Mouse (Mus musculus) heart, embryonic 15.5 days (tissue): ENCODE results near the gene 1110051M20Rik. TPM values are rescaled to one million over a fixed set of nuclear protein-coding genes. Genes with fewer than 3 reads are reported as not detected.

Experiments used
- ATAC-seq: fragments of 200-750 bp; cut with Nextera tagmentation; replicated peaks from 2 replicates; pipeline ENCODE4 v1.8.0; 2017; ENCODE audit warnings: low read depth, moderate TSS enrichment; ENCODE audit not compliant: insufficient number of reproducible peaks, insufficient read depth, low FRiP score
- H3K27ac ChIP-seq: fragments of 300-500 bp; sonication (generic); 2 replicates; pipeline ENCODE4 v1.5.1; 2015; ENCODE audit warnings: mild to moderate bottlenecking, inconsistent platforms
- H3K27me3 ChIP-seq: fragments of 300-500 bp; sonication (generic); 2 replicates; pipeline ENCODE4 v1.6.1; 2015; ENCODE audit warnings: inconsistent platforms
- H3K36me3 ChIP-seq: fragments of 300-500 bp; sonication (generic); 2 replicates; pipeline ENCODE4 v1.6.1; 2015; ENCODE audit warnings: mild to moderate bottlenecking, inconsistent platforms
- H3K4me1 ChIP-seq: fragments of 300-500 bp; sonication (generic); replicated peaks from 2 replicates; pipeline ENCODE4 v1.6.1; 2015; ENCODE audit warnings: inconsistent platforms
- H3K4me2 ChIP-seq: fragments of 300-500 bp; sonication (generic); 2 replicates; pipeline ENCODE4 v1.6.1; 2015; ENCODE audit warnings: inconsistent platforms, mild to moderate bottlenecking, moderate library complexity
- H3K4me3 ChIP-seq: fragments of 300-500 bp; sonication (generic); 2 replicates; pipeline ENCODE4 v1.5.1; 2015; ENCODE audit warnings: mild to moderate bottlenecking, inconsistent platforms
- H3K9ac ChIP-seq: fragments of 300-500 bp; sonication (generic); 2 replicates; pipeline ENCODE4 v1.6.1; 2015; ENCODE audit warnings: mild to moderate bottlenecking, inconsistent platforms
- H3K9me3 ChIP-seq: fragments of 300-500 bp; sonication (generic); replicated peaks from 2 replicates; pipeline ENCODE4 v1.6.1; 2016; ENCODE audit warnings: inconsistent platforms
- WGBS: fragments of 180-500 bp; shearing (Covaris S2); methylation state at CpG from one replicate; pipeline ENCODE4 v1.1.7; 2015; ENCODE audit warnings: mixed read lengths; 5-methylcytosine and 5-hydroxymethylcytosine counted together
- polyA plus RNA-seq: library from polyadenylated mRNA; unstranded; fragments of >200 nt; fragmentation: Nextera tagmentation; extraction: Ambion mirVana; gene quantifications from 2 replicates; pipeline ENCODE4 v1.2.1, GENCODE M21; 2015

Gene 1110051M20Rik
- polyA plus RNA-seq, 1 experiment from 2014 or later: 34.8 TPM

GRCm38 (mm10) chr2:91269687-91270133 lies 174.8 kb downstream of the 1110051M20Rik start:
- H3K27ac ChIP-seq: no peak overlapping the region
- H3K9me3 ChIP-seq: no peaks in the 10 kb centered on the region
- no peak overlapping the region for H3K9ac ChIP-seq
- 94% methylated on average over 8 of the region's 8 CpGs for WGBS
- no peaks in the 10 kb centered on the region for H3K27me3 ChIP-seq
- no peak for ATAC-seq
- H3K4me1 ChIP-seq: peaks cover 8% of the 10 kb centered on the region
- H3K36me3 ChIP-seq: peaks cover 79% of the 10 kb centered on the region
- H3K4me3 ChIP-seq: no peak overlapping the region
- no peak overlapping the region for H3K4me2 ChIP-seq

- no peak overlapping the region for H3K9ac ChIP-seq
- H3K4me3 ChIP-seq: no peak overlapping the region
- no peaks in the 10 kb centered on the region for H3K27me3 ChIP-seq
- no peak for ATAC-seq
- H3K9me3 ChIP-seq: no peaks in the 10 kb centered on the region
- H3K4me1 ChIP-seq: peaks cover 17% of the 10 kb centered on the region
- H3K36me3 ChIP-seq: peaks cover 72% of the 10 kb centered on the region
- H3K27ac ChIP-seq: no peak overlapping the region
- no peak overlapping the region for H3K4me2 ChIP-seq
- WGBS: 78% methylated on average over 2 of the region's 2 CpGs
These were observed 175.8 kb downstream of the 1110051M20Rik start for GRCm38 (mm10) chr2:91268706-91269105.

- no peaks in the 10 kb centered on the region for H3K27me3 ChIP-seq
- no peak overlapping the region for H3K9ac ChIP-seq
- peaks cover 71% of the 10 kb centered on the region for H3K36me3 ChIP-seq
- 94% methylated on average over 3 of the region's 3 CpGs for WGBS
- H3K27ac ChIP-seq: no peak overlapping the region
- no peak overlapping the region for H3K4me2 ChIP-seq
- no peaks in the 10 kb centered on the region for H3K9me3 ChIP-seq
- no peak for ATAC-seq
- no peak overlapping the region for H3K4me3 ChIP-seq
- H3K4me1 ChIP-seq: peaks cover 17% of the 10 kb centered on the region
These were observed 176.5 kb downstream of the 1110051M20Rik start for GRCm38 (mm10) chr2:91268042-91268441.

- WGBS: 1% methylated on average over 72 of the region's 72 CpGs
- peak; percentile 98 for ATAC-seq
- Histone ChIP-seq H3K9me3 (no peaks in the 10 kb centered on the region), H3K4me3 (peak within 1 kb of the TSS; percentile 87), H3K27ac (peak within 1 kb of the TSS; percentile 94), H3K27me3 (no peaks in the 10 kb centered on the region), H3K4me2 (peak within 1 kb of the TSS; percentile 77), H3K36me3 (peaks cover 66% of the 10 kb centered on the region), H3K9ac (peak within 1 kb of the TSS; percentile 90), H3K4me1 (peaks cover 22% of the 10 kb centered on the region)
These were observed 179.5 kb downstream of the 1110051M20Rik start, which contains the start of gene Arfgap2 for GRCm38 (mm10) chr2:91264711-91265681. Gene Arfgap2 (plus strand): TSS chr2:91264974.

- Histone ChIP-seq H3K27ac (peak overlapping the region; percentile 94), H3K36me3 (peaks cover 56% of the 10 kb centered on the region), H3K27me3 (no peaks in the 10 kb centered on the region), H3K4me2 (peak overlapping the region; percentile 70), H3K9ac (peak overlapping the region; percentile 65), H3K4me1 (peaks cover 31% of the 10 kb centered on the region), H3K9me3 (no peaks in the 10 kb centered on the region), H3K4me3 (peak overlapping the region; percentile 87)
- no peak for ATAC-seq
- 85% methylated on average over 17 of the region's 17 CpGs for WGBS
These were observed 180.5 kb downstream of the 1110051M20Rik start for GRCm38 (mm10) chr2:91263692-91264660.

- H3K4me2 ChIP-seq: peak overlapping the region; percentile 37
- peak overlapping the region; percentile 61 for H3K27ac ChIP-seq
- H3K27me3 ChIP-seq: peaks cover 3% of the 10 kb centered on the region; the same call in 1 of the 2 replicates
- no peak for ATAC-seq
- 55% methylated on average over 1 of the region's 1 CpGs for WGBS
- H3K9me3 ChIP-seq: no peaks in the 10 kb centered on the region
- H3K9ac ChIP-seq: 0 out of 2 replicates have a peak overlapping the region, but pooled peaks have one; percentile 19
- H3K4me1 ChIP-seq: peaks cover 53% of the 10 kb centered on the region
- no peak overlapping the region for H3K4me3 ChIP-seq
- peaks cover 30% of the 10 kb centered on the region; the same call in 1 of the 2 replicates for H3K36me3 ChIP-seq
These were observed 185.0 kb downstream of the 1110051M20Rik start for GRCm38 (mm10) chr2:91259493-91259892.

- H3K27me3 ChIP-seq: peaks cover 3% of the 10 kb centered on the region; the same call in 1 of the 2 replicates
- H3K9me3 ChIP-seq: no peaks in the 10 kb centered on the region
- H3K36me3 ChIP-seq: peaks cover 28% of the 10 kb centered on the region; the same call in 1 of the 2 replicates
- peaks cover 46% of the 10 kb centered on the region for H3K4me1 ChIP-seq
- H3K4me3 ChIP-seq: no peak overlapping the region
- H3K9ac ChIP-seq: no peak overlapping the region
- peak overlapping the region; percentile 61; the same call in 1 of the 2 replicates for H3K27ac ChIP-seq
- WGBS: 64% methylated on average over 1 of the region's 1 CpGs
- ATAC-seq: no peak
- H3K4me2 ChIP-seq: peak overlapping the region; percentile 93; the same call in 1 of the 2 replicates
These were observed 185.7 kb downstream of the 1110051M20Rik start for GRCm38 (mm10) chr2:91258830-91259229.

- Histone ChIP-seq H3K4me1 (peaks cover 46% of the 10 kb centered on the region), H3K36me3 (peaks cover 21% of the 10 kb centered on the region; the same call in 1 of the 2 replicates), H3K4me3 (peak overlapping the region; percentile 84), H3K27ac (peak overlapping the region; percentile 81), H3K9ac (peak overlapping the region; percentile 69), H3K9me3 (no peaks in the 10 kb centered on the region), H3K4me2 (peak overlapping the region; percentile 93), H3K27me3 (peaks cover 3% of the 10 kb centered on the region; the same call in 1 of the 2 replicates)
- WGBS: 81% methylated on average over 5 of the region's 5 CpGs
- ATAC-seq: no peak
These were observed 186.4 kb downstream of the 1110051M20Rik start for GRCm38 (mm10) chr2:91258054-91258453.

- no peaks in the 10 kb centered on the region for H3K9me3 ChIP-seq
These were observed 187.2 kb downstream of the 1110051M20Rik start for GRCm38 (mm10) chr2:91257126-91257980.

More at GRCm38 (mm10) chr2:91257126-91257980, 187.2 kb downstream of the 1110051M20Rik start:
- peak; percentile 37 for ATAC-seq
- peak overlapping the region; percentile 69 for H3K9ac ChIP-seq
- H3K36me3 ChIP-seq: peaks cover 15% of the 10 kb centered on the region; the same call in 1 of the 2 replicates
- peak overlapping the region; percentile 84 for H3K4me3 ChIP-seq
- WGBS: 3% methylated on average over 22 of the region's 22 CpGs
- H3K27ac ChIP-seq: peak overlapping the region; percentile 81
- H3K27me3 ChIP-seq: peaks cover 3% of the 10 kb centered on the region; the same call in 1 of the 2 replicates
- peaks cover 49% of the 10 kb centered on the region for H3K4me1 ChIP-seq
- peak overlapping the region; percentile 93 for H3K4me2 ChIP-seq
